Mouse (Mus musculus) C3H10T1/2 (cell line): Measurements from ENCODE around the gene Pabpc1l. TPM values are rescaled to one million over a fixed set of nuclear protein-coding genes. Genes with fewer than 3 reads are reported as not detected.

Experiments
- polyA plus RNA-seq, 2 experiments: library from polyadenylated mRNA; unstranded; fragments of >200 nt; fragmentation: generic; extraction: Trizol; gene quantifications; one replicate each; pipeline ENCODE4 v1.2.1; 2012; ENCODE audit warnings: missing spikeins in 2 of 2

Gene Pabpc1l
- under 1 TPM; 0.06 to 0.44 TPM for polyA plus RNA-seq

GRCm38 (mm10) chr2:164025150-164025549, at the start of gene Pabpc1l:
Gene Pabpc1l (plus strand): TSS chr2:164025450.

DNA sequence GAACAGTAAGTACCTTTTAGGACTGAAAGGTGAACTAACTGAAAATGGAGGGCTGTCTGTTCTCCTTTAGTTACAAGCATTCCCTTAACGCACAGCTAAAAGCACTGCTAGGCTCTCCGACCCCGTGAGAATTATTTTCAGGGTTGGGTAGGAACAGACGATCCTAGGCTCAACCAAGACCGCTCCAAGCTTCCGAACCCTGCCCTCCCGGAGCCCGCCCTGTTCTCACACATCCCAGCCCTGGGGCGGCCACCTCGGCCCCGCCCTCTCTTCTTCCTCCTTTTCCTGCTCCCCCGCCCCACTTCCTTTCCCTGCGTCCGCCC, 30.6 kb upstream of the Pabpc1l start, which contains the start of gene Ywhab:
TSS of gene Ywhab (plus strand) at position 307 of the 323 bp plus-strand sequence.

DNA sequence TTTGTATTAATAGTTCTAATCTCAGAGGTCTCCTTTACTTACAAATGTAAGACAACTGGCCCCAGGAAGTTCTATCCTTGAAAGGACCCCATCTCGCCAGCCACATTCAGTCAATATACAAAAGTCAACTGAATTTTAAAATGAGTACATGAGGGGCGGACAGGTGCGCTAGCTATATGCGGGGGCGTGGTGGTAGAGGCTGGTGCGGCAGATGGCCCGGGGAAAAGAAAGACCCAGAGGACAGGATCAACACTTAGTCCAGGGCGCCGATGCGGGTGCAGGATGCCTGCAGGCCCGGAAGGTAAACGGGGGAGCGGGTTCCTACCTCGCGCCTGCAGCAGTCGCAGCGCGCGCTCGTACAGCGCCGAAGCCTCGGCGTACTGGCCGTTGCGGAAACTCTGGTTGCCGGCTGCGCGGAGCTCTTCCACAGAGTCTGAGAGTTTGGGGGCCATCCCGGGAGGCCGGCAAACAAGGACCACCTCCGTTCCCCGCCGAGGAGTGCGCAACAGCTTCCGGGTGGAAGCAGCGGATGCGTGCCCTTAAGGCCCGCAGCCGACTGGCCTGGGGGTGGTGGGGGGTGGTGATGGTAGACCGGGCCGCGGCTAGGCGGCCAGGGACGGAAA, 45.0 kb downstream of the Pabpc1l start, which contains the start of gene Stk4:
TSS of gene Stk4 (plus strand) at position 181 of the 623 bp plus-strand sequence.

DNA sequence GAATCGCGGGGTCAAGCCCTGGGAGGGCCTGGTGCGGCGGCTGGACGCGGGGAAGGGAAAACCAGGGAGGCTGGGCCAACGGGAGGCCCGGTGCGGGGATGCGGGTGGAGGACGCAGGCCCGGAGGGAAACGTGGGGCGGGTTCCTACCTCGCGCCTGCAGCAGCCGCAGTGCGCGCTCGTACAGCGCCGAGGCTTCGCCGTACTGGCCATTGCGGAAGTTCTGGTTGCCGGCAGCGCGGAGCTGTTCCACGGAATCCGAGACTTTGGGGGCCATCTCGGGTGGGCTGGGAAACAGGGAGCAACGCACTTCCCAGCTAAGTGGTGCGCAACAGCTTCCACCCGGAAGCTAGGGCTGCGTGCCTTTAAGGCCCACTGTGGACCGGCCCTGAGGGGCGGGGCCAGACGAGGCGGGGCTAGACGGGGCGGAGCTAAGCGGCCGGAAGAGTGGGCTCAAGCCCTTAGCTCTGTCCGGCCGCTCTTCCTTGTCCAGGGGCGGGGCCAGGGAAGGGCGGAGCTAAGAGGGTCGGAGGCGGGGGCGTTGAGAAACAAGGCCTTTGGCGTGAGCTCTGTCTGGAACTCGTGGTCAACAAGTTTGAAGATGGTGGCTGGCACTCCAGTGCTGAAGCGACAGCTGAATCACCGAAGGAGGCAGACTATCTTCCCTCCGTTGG, 45.7 kb downstream of the Pabpc1l start, which contains the start of gene Tomm34:
TSS of gene Tomm34 (minus strand) at position 405 of the 672 bp plus-strand sequence.

Other genes starting within 250 kb of the Pabpc1l start
- gene Ccn5, start 204.6 kb upstream of the Pabpc1l start, polyA plus RNA-seq: 10 to 100 TPM in 1 of 2 experiments, under 1 TPM in 1; 0.67 to 69.5 TPM
- gene Kcnk15, start 171.8 kb upstream of the Pabpc1l start, polyA plus RNA-seq: not detected
- not detected for gene Rims4, start 106.8 kb upstream of the Pabpc1l start, polyA plus RNA-seq
- gene Ywhab, start 30.5 kb upstream of the Pabpc1l start, polyA plus RNA-seq: 10 to 100 TPM; 42.4 to 94.4 TPM
- gene Stk4, start 44.9 kb downstream of the Pabpc1l start, polyA plus RNA-seq: 1 to 10 TPM in 1 of 2 experiments, under 1 TPM in 1; 0.81 to 4.3 TPM
- 10 to 100 TPM; 10.2 to 26.3 TPM for gene Tomm34, start 45.7 kb downstream of the Pabpc1l start, polyA plus RNA-seq
- gene Kcns1, start 145.7 kb downstream of the Pabpc1l start, polyA plus RNA-seq: not detected
- gene Wfdc5, start 157.3 kb downstream of the Pabpc1l start, polyA plus RNA-seq: not detected
- not detected for gene Wfdc12, start 165.2 kb downstream of the Pabpc1l start, polyA plus RNA-seq
- under 1 TPM in 1 of 2 experiments, not detected in 1; 0.17 TPM for gene Wfdc15a, start 174.7 kb downstream of the Pabpc1l start, polyA plus RNA-seq
- gene Wfdc15b, start 196.2 kb downstream of the Pabpc1l start, polyA plus RNA-seq: not detected
- not detected for gene Svs2, start 213.0 kb downstream of the Pabpc1l start, polyA plus RNA-seq
- not detected for gene Svs3b, start 231.2 kb downstream of the Pabpc1l start, polyA plus RNA-seq